Mouse (Mus musculus): ENCODE measurements at regions not wholly inside any gene's neighbourhood (a gene's known extent, or its start where the extent isn't known, plus 50 kb on each side); places are given as distances from the start of the nearest gene placed in this dataset.
"Not testable (repeated sequence)": the region's sequence is repeated elsewhere in the genome, so short reads cannot be mapped to it uniquely, and the experiment has no call there.

- Histone ChIP-seq H3K4me3 (ENCODE audit: low read depth, low read length) (peak overlapping the region; percentile 55), H3K27ac (ENCODE audit: low read length) (peak overlapping the region; percentile 87), H3K4me2 (ENCODE audit: low read depth, low read length) (peak overlapping the region; percentile 83), H3K9me3 (replicated peaks; ENCODE audit: control insufficient read depth, low read length) (no peaks in the 10 kb centered on the region), H3K27me3 (ENCODE audit: control insufficient read depth, insufficient read depth, low read depth, low read length) (no peaks in the 10 kb centered on the region), H3K36me3 (ENCODE audit: control insufficient read depth, insufficient read depth) (no peaks in the 10 kb centered on the region), H3K9ac (ENCODE audit: low read depth, low read length) (peak overlapping the region; percentile 63), H3K4me1 (ENCODE audit: control insufficient read depth, low read depth, low read length) (peaks cover 76% of the 10 kb centered on the region)
- ATAC-seq (ENCODE audit: low read depth) = peak; percentile 37
- WGBS (ENCODE audit: insufficient replicate concordance) = 52% methylated on average over 25 of the region's 25 CpGs
Measured at GRCm38 (mm10) chr10:43667086-43667690, 89.1 kb downstream of the Cd24a start.

- H3K27me3 ChIP-seq (ENCODE audit: control insufficient read depth, insufficient read depth, low read depth, low read length) = no peaks in the 10 kb centered on the region
- H3K4me3 ChIP-seq (ENCODE audit: low read depth, low read length) = peak overlapping the region; percentile 55
- peak; percentile 80 for ATAC-seq (ENCODE audit: low read depth)
- H3K9me3 ChIP-seq (replicated peaks; ENCODE audit: control insufficient read depth, low read length) = no peaks in the 10 kb centered on the region
- H3K27ac ChIP-seq (ENCODE audit: low read length) = peak overlapping the region; percentile 87
- 12% methylated on average over 11 of the region's 11 CpGs for WGBS (ENCODE audit: insufficient replicate concordance)
- no peaks in the 10 kb centered on the region for H3K36me3 ChIP-seq (ENCODE audit: control insufficient read depth, insufficient read depth)
- peak overlapping the region; percentile 63 for H3K9ac ChIP-seq (ENCODE audit: low read depth, low read length)
- peak overlapping the region; percentile 83 for H3K4me2 ChIP-seq (ENCODE audit: low read depth, low read length)
- peaks cover 78% of the 10 kb centered on the region for H3K4me1 ChIP-seq (ENCODE audit: control insufficient read depth, low read depth, low read length)
Measured at GRCm38 (mm10) chr10:43667732-43668247, 89.7 kb downstream of the Cd24a start.

- Histone ChIP-seq H3K27ac (ENCODE audit: low read length) (peak overlapping the region; percentile 41), H3K4me1 (ENCODE audit: control insufficient read depth, low read depth, low read length) (peaks cover 78% of the 10 kb centered on the region), H3K9me3 (replicated peaks; ENCODE audit: control insufficient read depth, low read length) (no peaks in the 10 kb centered on the region), H3K4me2 (ENCODE audit: low read depth, low read length) (peak overlapping the region; percentile 15), H3K4me3 (ENCODE audit: low read depth, low read length) (no peak overlapping the region), H3K36me3 (ENCODE audit: control insufficient read depth, insufficient read depth) (no peaks in the 10 kb centered on the region), H3K27me3 (ENCODE audit: control insufficient read depth, insufficient read depth, low read depth, low read length) (no peaks in the 10 kb centered on the region), H3K9ac (ENCODE audit: low read depth, low read length) (peak overlapping the region; percentile 30)
- ATAC-seq (ENCODE audit: low read depth) = no peak
- WGBS (ENCODE audit: insufficient replicate concordance) = 36% methylated on average over 5 of the region's 5 CpGs
Measured at GRCm38 (mm10) chr10:43669471-43669870, 91.4 kb downstream of the Cd24a start.

GRCm38 (mm10) chr10:43670745-43671144 is 92.7 kb downstream of the Cd24a start:
- no peak for ATAC-seq (ENCODE audit: low read depth)
- 0 out of 2 replicates have a peak overlapping the region, but pooled peaks have one; percentile 27 for H3K9ac ChIP-seq (ENCODE audit: low read depth, low read length)
- H3K36me3 ChIP-seq (ENCODE audit: control insufficient read depth, insufficient read depth) = no peaks in the 10 kb centered on the region
- H3K4me2 ChIP-seq (ENCODE audit: low read depth, low read length) = no peak overlapping the region
- H3K9me3 ChIP-seq (replicated peaks; ENCODE audit: control insufficient read depth, low read length) = no peaks in the 10 kb centered on the region
- WGBS (ENCODE audit: insufficient replicate concordance) = 64% methylated on average over 1 of the region's 1 CpGs
- H3K27me3 ChIP-seq (ENCODE audit: control insufficient read depth, insufficient read depth, low read depth, low read length) = no peaks in the 10 kb centered on the region
- no peak overlapping the region for H3K4me3 ChIP-seq (ENCODE audit: low read depth, low read length)
- H3K4me1 ChIP-seq (ENCODE audit: control insufficient read depth, low read depth, low read length) = peaks cover 75% of the 10 kb centered on the region
- H3K27ac ChIP-seq (ENCODE audit: low read length) = peak overlapping the region; percentile 41

- no peak for ATAC-seq (ENCODE audit: low read depth)
- Histone ChIP-seq H3K27me3 (ENCODE audit: control insufficient read depth, insufficient read depth, low read depth, low read length) (no peaks in the 10 kb centered on the region), H3K4me3 (ENCODE audit: low read depth, low read length) (no peak overlapping the region), H3K9ac (ENCODE audit: low read depth, low read length) (no peak overlapping the region), H3K27ac (ENCODE audit: low read length) (peak overlapping the region; percentile 27; the same call in 1 of the 2 replicates), H3K4me2 (ENCODE audit: low read depth, low read length) (no peak overlapping the region), H3K9me3 (replicated peaks; ENCODE audit: control insufficient read depth, low read length) (no peaks in the 10 kb centered on the region), H3K36me3 (ENCODE audit: control insufficient read depth, insufficient read depth) (no peaks in the 10 kb centered on the region), H3K4me1 (ENCODE audit: control insufficient read depth, low read depth, low read length) (peaks cover 72% of the 10 kb centered on the region)
- WGBS (ENCODE audit: insufficient replicate concordance) = 26% methylated on average over 3 of the region's 3 CpGs
Measured at GRCm38 (mm10) chr10:43671785-43672184, 93.7 kb downstream of the Cd24a start.

GRCm38 (mm10) chr10:43672490-43672889 is 94.4 kb downstream of the Cd24a start:
- no peak overlapping the region for H3K4me2 ChIP-seq (ENCODE audit: low read depth, low read length)
- 37% methylated on average over 6 of the region's 6 CpGs for WGBS (ENCODE audit: insufficient replicate concordance)
- peaks cover 65% of the 10 kb centered on the region for H3K4me1 ChIP-seq (ENCODE audit: control insufficient read depth, low read depth, low read length)
- H3K36me3 ChIP-seq (ENCODE audit: control insufficient read depth, insufficient read depth) = no peaks in the 10 kb centered on the region
- 0 out of 2 replicates have a peak overlapping the region, but pooled peaks have one; percentile 54 for H3K27ac ChIP-seq (ENCODE audit: low read length)
- no peaks in the 10 kb centered on the region for H3K9me3 ChIP-seq (replicated peaks; ENCODE audit: control insufficient read depth, low read length)
- ATAC-seq (ENCODE audit: low read depth) = no peak
- no peak overlapping the region for H3K9ac ChIP-seq (ENCODE audit: low read depth, low read length)
- H3K27me3 ChIP-seq (ENCODE audit: control insufficient read depth, insufficient read depth, low read depth, low read length) = no peaks in the 10 kb centered on the region
- no peak overlapping the region for H3K4me3 ChIP-seq (ENCODE audit: low read depth, low read length)

- peak overlapping the region; percentile 9; the same call in 1 of the 2 replicates for H3K27ac ChIP-seq (ENCODE audit: low read length)
- ATAC-seq (ENCODE audit: low read depth) = 0 out of 2 replicates have a peak, but pooled peaks have one; percentile 7
Measured at GRCm38 (mm10) chr10:43674749-43675148, 96.7 kb downstream of the Cd24a start.

GRCm38 (mm10) chr10:43675495-43675894 is 97.4 kb downstream of the Cd24a start:
- not testable (repeated sequence) for ATAC-seq (ENCODE audit: low read depth); H3K9ac ChIP-seq (ENCODE audit: low read depth, low read length); H3K4me2 ChIP-seq (ENCODE audit: low read depth, low read length); H3K4me3 ChIP-seq (ENCODE audit: low read depth, low read length); H3K27me3 ChIP-seq (ENCODE audit: control insufficient read depth, insufficient read depth, low read depth, low read length); H3K9me3 ChIP-seq (replicated peaks; ENCODE audit: control insufficient read depth, low read length); H3K36me3 ChIP-seq (ENCODE audit: control insufficient read depth, insufficient read depth)
- WGBS (ENCODE audit: insufficient replicate concordance) = 61% methylated on average over 1 of the region's 1 CpGs
- H3K27ac ChIP-seq (ENCODE audit: low read length) = peak overlapping the region; percentile 9; the same call in 1 of the 2 replicates
- peaks cover 35% of the 10 kb centered on the region for H3K4me1 ChIP-seq (ENCODE audit: control insufficient read depth, low read depth, low read length)

More at GRCm38 (mm10) chr10:43674749-43675148, 96.7 kb downstream of the Cd24a start:
- Histone ChIP-seq H3K9ac (ENCODE audit: low read depth, low read length) (0 out of 2 replicates have a peak overlapping the region, but pooled peaks have one; percentile 4), H3K9me3 (replicated peaks; ENCODE audit: control insufficient read depth, low read length) (no peaks in the 10 kb centered on the region), H3K4me3 (ENCODE audit: low read depth, low read length) (no peak overlapping the region), H3K36me3 (ENCODE audit: control insufficient read depth, insufficient read depth) (no peaks in the 10 kb centered on the region), H3K27me3 (ENCODE audit: control insufficient read depth, insufficient read depth, low read depth, low read length) (no peaks in the 10 kb centered on the region), H3K4me1 (ENCODE audit: control insufficient read depth, low read depth, low read length) (peaks cover 43% of the 10 kb centered on the region), H3K4me2 (ENCODE audit: low read depth, low read length) (no peak overlapping the region)
- WGBS (ENCODE audit: insufficient replicate concordance) = 19% methylated on average over 1 of the region's 1 CpGs

GRCm38 (mm10) chr10:43676289-43676688 is 98.2 kb downstream of the Cd24a start:
- ATAC-seq (ENCODE audit: low read depth) = peak; percentile 41; the same call in 1 of the 2 replicates
- H3K27me3 ChIP-seq (ENCODE audit: control insufficient read depth, insufficient read depth, low read depth, low read length) = no peaks in the 10 kb centered on the region
- no peaks in the 10 kb centered on the region for H3K36me3 ChIP-seq (ENCODE audit: control insufficient read depth, insufficient read depth)
- H3K4me2 ChIP-seq (ENCODE audit: low read depth, low read length) = peak overlapping the region; percentile 5; the same call in 1 of the 2 replicates
- no peak overlapping the region for H3K4me3 ChIP-seq (ENCODE audit: low read depth, low read length)
- H3K9me3 ChIP-seq (replicated peaks; ENCODE audit: control insufficient read depth, low read length) = no peaks in the 10 kb centered on the region
- 42% methylated on average over 5 of the region's 5 CpGs for WGBS (ENCODE audit: insufficient replicate concordance)
- peak overlapping the region; percentile 48 for H3K9ac ChIP-seq (ENCODE audit: low read depth, low read length)
- peaks cover 28% of the 10 kb centered on the region for H3K4me1 ChIP-seq (ENCODE audit: control insufficient read depth, low read depth, low read length)
- H3K27ac ChIP-seq (ENCODE audit: low read length) = peak overlapping the region; percentile 64
